Mouse (Mus musculus): ENCODE results near the gene Hcrtr1. TPM values are rescaled to one million over a fixed set of nuclear protein-coding genes. Genes with fewer than 3 reads are reported as not detected.

Gene Hcrtr1
- polyA plus RNA-seq, 1 experiment from 2014 or later = not detected

DNA sequence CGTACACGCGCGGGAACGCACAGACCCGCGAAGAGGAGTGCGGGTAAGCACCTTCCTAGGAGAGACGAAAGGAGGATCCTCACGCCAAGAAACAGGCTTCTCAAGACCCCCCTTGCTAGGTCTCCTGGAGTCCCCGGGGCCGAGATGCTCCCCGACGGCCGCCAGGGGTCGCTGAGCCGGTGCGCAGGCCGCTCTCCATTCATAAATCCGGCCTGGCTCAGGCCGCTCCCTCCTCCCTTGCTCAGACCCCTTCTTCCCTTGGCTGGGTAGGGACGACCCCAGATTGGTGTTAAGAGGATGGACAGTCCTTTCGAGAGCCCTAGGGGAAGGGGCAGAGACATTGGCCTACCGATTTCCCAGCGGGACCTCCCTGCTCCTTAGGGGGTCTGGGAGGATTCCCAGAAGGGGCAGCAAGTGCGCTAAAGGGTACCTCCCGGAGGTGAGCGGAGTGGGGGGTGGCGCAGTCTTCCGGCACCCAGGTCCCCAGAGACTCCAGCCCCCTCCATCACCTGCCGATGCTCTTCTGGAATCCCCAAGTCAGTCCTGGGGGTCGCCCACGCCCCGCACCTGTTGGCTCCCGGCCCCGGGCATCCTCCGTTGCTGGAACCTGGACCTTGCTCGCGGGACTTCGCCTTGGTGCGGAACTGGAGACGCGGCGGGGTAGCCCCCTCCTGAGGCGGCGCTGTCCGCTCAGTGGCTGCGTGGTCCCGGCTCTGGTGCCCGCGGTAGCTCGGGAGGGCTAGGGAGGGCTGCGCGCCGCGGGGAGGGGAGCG lies 532 bp downstream of the Hcrtr1 start:
- ATAC-seq (ENCODE audit: insufficient number of reproducible peaks, insufficient read depth, low FRiP score, low TSS enrichment, low read depth) = peak; percentile 62
- peaks cover 70% of the 10 kb centered on the region for H3K27me3 ChIP-seq

GRCm38 (mm10) chr4:130133399-130133798 lies 5.8 kb downstream of the Hcrtr1 start:
- Histone ChIP-seq H3K9me3 (no peaks in the 10 kb centered on the region), H3K4me1 (replicated peaks) (peaks cover 18% of the 10 kb centered on the region; the same call in 1 of the 2 replicates), H3K9ac (replicated peaks) (no peak overlapping the region), H3K36me3 (peaks cover 4% of the 10 kb centered on the region; the same call in 1 of the 2 replicates), H3K4me3 (replicated peaks) (no peak overlapping the region), H3K4me2 (no peak overlapping the region), H3K27me3 (peaks cover 23% of the 10 kb centered on the region), H3K27ac (no peak overlapping the region)
- 67% methylated on average over 6 of the region's 6 CpGs for WGBS
- no peak for ATAC-seq (ENCODE audit: insufficient number of reproducible peaks, insufficient read depth, low FRiP score, low TSS enrichment, low read depth)

More for the DNA sequence above, 532 bp downstream of the Hcrtr1 start:
- peak overlapping the region; percentile 50 for H3K9ac ChIP-seq (replicated peaks)
- no peak overlapping the region for H3K27ac ChIP-seq
- no peaks in the 10 kb centered on the region for H3K9me3 ChIP-seq
- H3K4me2 ChIP-seq = peak overlapping the region; percentile 75
- peaks cover 13% of the 10 kb centered on the region for H3K4me1 ChIP-seq (replicated peaks)
- H3K36me3 ChIP-seq = no peaks in the 10 kb centered on the region
- under 1% methylated on average over 57 of the region's 57 CpGs for WGBS
- H3K4me3 ChIP-seq (replicated peaks) = peak overlapping the region; percentile 42

DNA sequence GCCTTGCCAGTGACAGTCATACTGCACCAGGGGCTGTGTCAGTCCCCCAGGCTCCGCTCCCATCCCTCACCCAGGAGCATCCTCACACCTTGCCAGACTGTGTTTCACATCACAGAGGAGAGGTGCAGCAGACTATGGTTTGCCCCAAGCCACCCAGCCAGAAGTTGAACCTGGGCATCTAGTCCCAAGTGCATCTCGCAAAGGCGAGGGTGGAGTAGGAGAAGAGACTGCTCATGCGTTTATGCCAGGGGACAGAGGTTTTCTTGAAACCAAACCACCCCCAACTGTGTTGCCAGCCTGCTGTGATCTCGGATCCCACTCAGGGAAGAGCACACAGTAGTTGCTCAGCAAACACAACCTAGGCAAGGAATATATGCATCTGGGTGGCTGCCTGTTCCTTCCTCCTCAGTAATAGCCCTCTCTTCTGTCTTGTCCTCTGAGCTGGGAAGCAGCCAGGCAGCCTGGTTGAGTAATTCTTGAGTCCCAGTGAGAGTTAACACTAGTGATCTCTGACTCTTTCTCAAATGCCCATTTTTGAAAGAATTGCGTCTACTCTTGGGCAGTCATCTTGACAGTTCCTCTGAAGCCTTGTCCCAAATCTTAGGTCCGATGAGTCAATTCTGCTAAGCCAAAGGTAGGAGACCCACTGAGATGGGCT lies 7.6 kb downstream of the Hcrtr1 start:
- Histone ChIP-seq H3K9ac (replicated peaks) (no peak overlapping the region), H3K27ac (no peak overlapping the region), H3K4me1 (replicated peaks) (peaks cover 18% of the 10 kb centered on the region; the same call in 1 of the 2 replicates), H3K4me2 (no peak overlapping the region), H3K4me3 (replicated peaks) (no peak overlapping the region), H3K27me3 (peaks cover 5% of the 10 kb centered on the region), H3K9me3 (no peaks in the 10 kb centered on the region), H3K36me3 (peaks cover 22% of the 10 kb centered on the region)
- no peak for ATAC-seq (ENCODE audit: insufficient number of reproducible peaks, insufficient read depth, low FRiP score, low TSS enrichment, low read depth)
- WGBS = 90% methylated on average over 7 of the region's 7 CpGs

DNA sequence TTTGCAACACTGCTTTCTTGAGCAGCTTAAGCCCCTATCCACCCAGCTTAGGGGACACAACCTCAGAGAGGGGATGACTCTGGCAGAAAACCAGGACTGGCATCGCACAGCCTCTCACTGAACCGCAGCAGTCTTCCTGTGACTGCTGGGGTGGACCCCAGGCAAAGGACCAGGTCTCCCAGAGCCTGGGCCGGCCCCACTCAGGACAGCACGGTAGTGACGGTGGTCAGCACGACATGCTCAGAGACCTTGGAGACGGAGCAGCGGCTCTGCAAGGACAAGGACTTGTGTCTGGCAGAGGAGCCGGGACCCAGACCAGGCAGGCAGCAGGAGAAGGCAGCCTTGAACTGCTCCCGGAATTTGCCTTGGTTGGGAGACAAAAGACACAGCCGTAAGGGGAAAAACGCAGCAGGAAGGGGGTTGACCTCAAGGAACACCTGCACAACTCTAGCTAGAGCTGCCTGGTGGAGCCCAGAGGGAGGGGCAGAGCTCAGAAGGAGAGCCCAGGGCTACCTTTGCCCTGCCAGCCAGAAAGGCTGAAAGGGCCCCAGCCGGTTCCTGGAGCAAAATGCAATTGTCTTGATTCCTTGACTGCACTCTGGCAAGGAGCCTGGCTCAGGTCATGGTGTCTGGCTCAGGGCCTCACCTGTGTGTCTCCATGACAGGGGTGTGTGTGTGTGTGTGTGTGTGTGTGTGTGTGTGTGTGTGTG lies 8.4 kb downstream of the Hcrtr1 start:
- Histone ChIP-seq H3K4me1 (replicated peaks) (peaks cover 18% of the 10 kb centered on the region; the same call in 1 of the 2 replicates), H3K9me3 (no peaks in the 10 kb centered on the region), H3K27me3 (no peaks in the 10 kb centered on the region; the same call in 1 of the 2 replicates), H3K9ac (replicated peaks) (peak overlapping the region; percentile 23; the same call in 1 of the 2 replicates), H3K36me3 (peaks cover 30% of the 10 kb centered on the region), H3K4me3 (replicated peaks) (no peak overlapping the region), H3K27ac (no peak overlapping the region), H3K4me2 (no peak overlapping the region)
- no peak for ATAC-seq (ENCODE audit: insufficient number of reproducible peaks, insufficient read depth, low FRiP score, low TSS enrichment, low read depth)
- 59% methylated on average over 13 of the region's 13 CpGs for WGBS

DNA sequence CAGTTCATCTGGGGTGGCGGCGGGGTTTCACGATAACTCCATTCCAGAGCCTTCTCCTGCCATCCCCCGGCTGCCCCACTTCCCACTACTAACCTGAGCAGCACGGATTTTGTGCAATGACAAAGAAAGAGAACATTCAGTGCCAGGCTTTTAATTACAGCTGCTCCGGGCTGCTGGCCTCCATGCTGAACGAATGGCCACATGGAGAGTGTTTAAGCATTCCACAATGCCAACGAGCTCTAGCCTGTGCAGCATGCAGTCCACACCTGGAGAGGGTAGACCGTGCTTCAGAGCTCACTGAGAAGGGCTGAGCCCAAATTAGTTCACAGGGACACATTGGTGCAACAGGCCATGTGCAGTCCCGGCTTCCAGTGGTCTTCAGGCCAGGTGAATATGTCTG lies 9.1 kb downstream of the Hcrtr1 start:
- 0 out of 2 replicates have a peak overlapping the region, but pooled peaks have one; percentile 23 for H3K9ac ChIP-seq (replicated peaks)
- H3K4me1 ChIP-seq (replicated peaks) = peaks cover 18% of the 10 kb centered on the region; the same call in 1 of the 2 replicates
- no peak for ATAC-seq (ENCODE audit: insufficient number of reproducible peaks, insufficient read depth, low FRiP score, low TSS enrichment, low read depth)
- no peaks in the 10 kb centered on the region; the same call in 1 of the 2 replicates for H3K27me3 ChIP-seq
- no peak overlapping the region for H3K27ac ChIP-seq
- no peak overlapping the region for H3K4me2 ChIP-seq
- no peak overlapping the region for H3K4me3 ChIP-seq (replicated peaks)
- WGBS = 76% methylated on average over 10 of the region's 10 CpGs
- peaks cover 37% of the 10 kb centered on the region for H3K36me3 ChIP-seq
- no peaks in the 10 kb centered on the region for H3K9me3 ChIP-seq

GRCm38 (mm10) chr4:130128907-130129306 lies 10.3 kb downstream of the Hcrtr1 start:
- H3K9ac ChIP-seq (replicated peaks) = no peak overlapping the region
- H3K27ac ChIP-seq = no peak overlapping the region
- H3K4me1 ChIP-seq (replicated peaks) = peaks cover 13% of the 10 kb centered on the region; the same call in 1 of the 2 replicates
- no peak overlapping the region for H3K4me2 ChIP-seq
- 86% methylated on average over 5 of the region's 5 CpGs for WGBS
- H3K4me3 ChIP-seq (replicated peaks) = no peak overlapping the region
- H3K27me3 ChIP-seq = no peaks in the 10 kb centered on the region; the same call in 1 of the 2 replicates
- ATAC-seq (ENCODE audit: insufficient number of reproducible peaks, insufficient read depth, low FRiP score, low TSS enrichment, low read depth) = no peak
- peaks cover 49% of the 10 kb centered on the region for H3K36me3 ChIP-seq
- H3K9me3 ChIP-seq = no peaks in the 10 kb centered on the region

GRCm38 (mm10) chr4:130125935-130126334 lies 13.2 kb downstream of the Hcrtr1 start:
- ATAC-seq (ENCODE audit: insufficient number of reproducible peaks, insufficient read depth, low FRiP score, low TSS enrichment, low read depth) = no peak
- H3K36me3 ChIP-seq = peaks cover 79% of the 10 kb centered on the region
- WGBS = 39% methylated on average over 5 of the region's 5 CpGs
- no peak overlapping the region for H3K4me3 ChIP-seq (replicated peaks)
- peaks cover 9% of the 10 kb centered on the region; the same call in 1 of the 2 replicates for H3K4me1 ChIP-seq (replicated peaks)
- H3K9me3 ChIP-seq = no peaks in the 10 kb centered on the region
- H3K27me3 ChIP-seq = no peaks in the 10 kb centered on the region; the same call in 1 of the 2 replicates
- no peak overlapping the region for H3K9ac ChIP-seq (replicated peaks)
- no peak overlapping the region for H3K4me2 ChIP-seq
- no peak overlapping the region for H3K27ac ChIP-seq

DNA sequence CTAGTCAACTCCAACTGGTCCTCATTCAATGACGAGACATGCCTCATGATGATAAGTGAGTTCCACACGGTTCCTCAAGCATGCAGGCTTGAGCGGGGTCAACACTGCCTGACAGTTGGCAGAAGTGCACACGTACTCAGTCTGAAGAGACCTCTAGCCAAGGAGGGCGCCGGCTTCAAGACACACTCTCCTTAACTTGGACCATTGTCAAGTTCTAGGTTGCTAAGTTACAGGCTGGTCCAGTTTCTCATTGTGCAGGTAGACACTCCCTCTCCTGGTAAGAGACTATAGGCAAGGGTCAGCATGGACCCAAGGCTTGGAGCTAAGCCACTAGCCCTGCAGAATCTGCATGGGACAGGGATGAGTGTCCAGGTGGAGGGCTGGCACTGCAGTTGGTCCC lies 14.0 kb downstream of the Hcrtr1 start:
- Histone ChIP-seq H3K27me3 (no peaks in the 10 kb centered on the region; the same call in 1 of the 2 replicates), H3K27ac (no peak overlapping the region), H3K4me3 (replicated peaks) (no peak overlapping the region), H3K4me1 (replicated peaks) (peaks cover 1% of the 10 kb centered on the region; the same call in 1 of the 2 replicates), H3K9ac (replicated peaks) (no peak overlapping the region), H3K36me3 (peaks cover 79% of the 10 kb centered on the region), H3K9me3 (no peaks in the 10 kb centered on the region), H3K4me2 (no peak overlapping the region)
- 95% methylated on average over 6 of the region's 6 CpGs for WGBS
- ATAC-seq (ENCODE audit: insufficient number of reproducible peaks, insufficient read depth, low FRiP score, low TSS enrichment, low read depth) = no peak

GRCm38 (mm10) chr4:130124110-130124509 lies 15.0 kb downstream of the Hcrtr1 start:
- Histone ChIP-seq H3K9ac (replicated peaks) (no peak overlapping the region), H3K4me1 (replicated peaks) (no peaks in the 10 kb centered on the region), H3K27me3 (no peaks in the 10 kb centered on the region), H3K4me2 (no peak overlapping the region), H3K9me3 (no peaks in the 10 kb centered on the region), H3K4me3 (replicated peaks) (no peak overlapping the region), H3K36me3 (peaks cover 79% of the 10 kb centered on the region), H3K27ac (no peak overlapping the region)
- no peak for ATAC-seq (ENCODE audit: insufficient number of reproducible peaks, insufficient read depth, low FRiP score, low TSS enrichment, low read depth)
- 91% methylated on average over 4 of the region's 4 CpGs for WGBS

- Histone ChIP-seq H3K9me3 (no peaks in the 10 kb centered on the region), H3K27ac (no peak overlapping the region), H3K4me1 (replicated peaks) (no peaks in the 10 kb centered on the region), H3K9ac (replicated peaks) (no peak overlapping the region), H3K36me3 (peaks cover 72% of the 10 kb centered on the region), H3K4me2 (no peak overlapping the region), H3K27me3 (no peaks in the 10 kb centered on the region), H3K4me3 (replicated peaks) (no peak overlapping the region)
- 91% methylated on average over 5 of the region's 5 CpGs for WGBS
- ATAC-seq (ENCODE audit: insufficient number of reproducible peaks, insufficient read depth, low FRiP score, low TSS enrichment, low read depth) = no peak
Observed at GRCm38 (mm10) chr4:130123020-130123419, 16.1 kb downstream of the Hcrtr1 start.

GRCm38 (mm10) chr4:130121560-130121959 lies 17.6 kb downstream of the Hcrtr1 start:
- Histone ChIP-seq H3K9ac (replicated peaks) (no peak overlapping the region), H3K27me3 (no peaks in the 10 kb centered on the region), H3K4me2 (no peak overlapping the region), H3K4me3 (replicated peaks) (no peak overlapping the region), H3K4me1 (replicated peaks) (no peaks in the 10 kb centered on the region), H3K9me3 (no peaks in the 10 kb centered on the region), H3K27ac (no peak overlapping the region), H3K36me3 (peaks cover 64% of the 10 kb centered on the region)
- WGBS = 76% methylated on average over 8 of the region's 8 CpGs
- ATAC-seq (ENCODE audit: insufficient number of reproducible peaks, insufficient read depth, low FRiP score, low TSS enrichment, low read depth) = no peak
